Mouse (Mus musculus): Measurements from ENCODE around the gene Zbtb40.

Zbtb40 gene

GRCm38 (mm10) chr4:137048550-137049032 is at the start of gene Zbtb40:
Zbtb40 (minus strand) TSS chr4:137048801.
- CTCF ChIA-PET: no interaction called here

DNA sequence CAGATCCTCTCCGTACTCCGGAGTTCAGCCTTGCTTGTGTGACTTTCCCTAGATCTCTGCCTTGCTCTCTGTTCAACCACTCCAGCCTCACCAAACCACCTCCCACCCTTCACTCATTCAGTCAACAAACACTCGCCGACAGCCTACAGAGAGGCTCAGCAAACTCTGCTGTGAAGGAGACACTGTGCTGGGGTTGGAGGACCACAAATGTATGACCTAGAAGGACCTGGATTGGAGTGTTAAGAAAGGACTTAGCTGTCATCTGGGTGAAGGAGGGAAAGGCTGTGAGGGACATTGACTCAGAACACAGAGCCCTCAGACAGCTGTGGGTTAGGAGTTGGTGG is 49.4 kb upstream of the Zbtb40 start:
- CTCF ChIA-PET: no interaction called here

DNA sequence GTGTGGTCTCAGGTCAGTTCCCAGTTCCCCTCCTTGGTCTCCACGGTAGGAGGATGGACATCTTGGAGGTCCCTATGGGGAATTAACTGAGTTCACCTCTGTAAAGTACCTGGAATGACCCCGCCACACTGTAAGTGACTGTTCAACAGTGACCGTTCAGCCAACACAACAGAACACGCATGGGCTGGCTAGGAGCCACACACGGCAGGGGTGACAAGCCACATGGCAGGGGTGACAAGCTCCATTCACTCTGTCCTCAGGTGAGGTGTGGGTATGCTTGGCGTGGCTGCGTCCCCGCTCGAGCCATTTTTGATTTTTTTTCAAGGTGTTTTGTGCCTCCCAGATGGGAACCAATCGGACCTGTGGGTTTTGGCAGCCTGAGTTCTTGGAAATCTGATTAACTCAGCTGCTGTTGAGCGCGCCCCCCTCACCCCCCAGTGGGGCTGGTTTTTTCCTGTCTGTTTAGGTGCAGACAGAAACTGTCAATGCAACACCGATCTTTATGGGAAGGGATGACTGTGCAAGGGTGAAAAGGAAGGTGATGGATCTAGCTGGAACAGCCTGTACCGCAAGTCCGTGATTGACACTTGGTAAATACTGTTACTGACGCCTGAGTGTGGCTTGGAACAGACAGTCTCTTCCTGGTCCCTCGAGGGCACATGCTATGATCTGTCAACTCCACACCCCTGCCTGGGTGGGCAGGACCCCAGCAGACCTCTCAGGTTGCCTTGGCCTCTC is 48.8 kb upstream of the Zbtb40 start:
- CTCF ChIA-PET: no interaction called here

- CTCF ChIA-PET: no interaction called here
These were observed 47.8 kb upstream of the Zbtb40 start for GRCm38 (mm10) chr4:137096353-137096752.

- CTCF ChIA-PET: no interaction called here
These were observed 36.6 kb upstream of the Zbtb40 start for GRCm38 (mm10) chr4:137085083-137085810.

GRCm38 (mm10) chr4:137082866-137083265 is 34.3 kb upstream of the Zbtb40 start:
- CTCF ChIA-PET: no interaction called here

DNA sequence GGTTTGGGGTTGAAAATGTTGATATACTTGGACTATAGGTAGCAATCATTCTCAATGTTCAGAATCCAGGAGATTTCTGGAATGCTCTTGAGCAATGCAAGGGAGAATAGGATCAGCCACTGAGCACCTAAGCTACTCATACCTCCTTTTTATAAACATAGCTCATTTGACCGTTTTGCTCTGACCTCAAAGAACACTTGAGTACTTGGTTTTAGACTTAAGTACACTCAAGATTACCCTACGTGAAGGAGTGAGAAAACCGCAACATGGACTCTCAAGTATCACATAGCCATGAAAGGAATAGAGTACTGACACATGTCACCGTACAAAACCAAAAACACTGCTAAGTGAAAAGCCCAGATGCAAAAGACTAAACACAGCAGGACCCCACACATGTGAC is 32.8 kb upstream of the Zbtb40 start:
- CTCF ChIA-PET: no interaction called here

GRCm38 (mm10) chr4:137077216-137077615 is 28.6 kb upstream of the Zbtb40 start:
- CTCF ChIA-PET: interaction anchor here (0.6 kb wide), 1 partner anchor 1777 kb away, joined by 3 read pairs; no protein-coding TSS in a partner anchor

DNA sequence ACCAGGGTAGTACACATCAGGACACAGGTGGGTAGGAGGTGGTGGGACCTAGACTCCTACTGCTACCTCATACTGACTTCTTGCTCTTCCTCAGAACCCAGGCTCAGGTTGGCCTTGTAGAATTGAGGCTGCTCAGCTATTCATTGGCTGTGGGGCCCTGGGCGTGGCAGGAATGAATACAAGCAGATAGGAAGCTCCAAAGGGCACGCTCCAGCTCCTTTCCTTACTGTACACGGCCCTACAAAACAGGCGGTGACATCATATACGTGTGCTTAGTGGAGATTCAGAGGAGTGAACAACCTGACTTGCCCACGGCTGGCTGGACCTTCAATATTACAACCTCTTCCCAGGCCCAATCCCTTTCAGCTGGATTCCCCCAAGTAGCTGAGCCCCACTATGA is 22.6 kb upstream of the Zbtb40 start:
- CTCF ChIA-PET: no interaction called here

- CTCF ChIA-PET: interaction anchor here (0.6 kb wide), 1 partner anchor 1946 kb away, joined by 3 read pairs; no protein-coding TSS in a partner anchor
These were observed 19.9 kb upstream of the Zbtb40 start for GRCm38 (mm10) chr4:137068491-137068890.

DNA sequence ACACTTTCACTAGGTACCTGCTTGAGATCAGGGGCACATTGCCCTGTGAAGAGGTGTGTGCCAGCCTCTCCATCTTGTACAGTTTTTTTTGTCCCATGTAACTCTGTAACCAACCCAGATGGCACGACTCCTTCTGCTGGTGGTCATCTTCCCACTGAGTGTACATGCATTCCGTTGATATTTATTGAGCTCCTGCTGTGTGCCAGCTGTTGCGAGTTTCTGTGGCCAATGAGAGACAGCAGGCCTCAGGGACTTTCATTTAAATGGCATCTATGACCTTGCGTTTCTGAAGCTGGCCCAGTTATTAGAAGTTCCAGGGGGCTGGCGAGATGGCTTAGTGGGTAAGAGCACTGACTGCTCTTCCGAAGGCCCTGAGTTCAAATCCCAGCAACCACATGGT is 17.2 kb upstream of the Zbtb40 start:
- CTCF ChIA-PET: no interaction called here

DNA sequence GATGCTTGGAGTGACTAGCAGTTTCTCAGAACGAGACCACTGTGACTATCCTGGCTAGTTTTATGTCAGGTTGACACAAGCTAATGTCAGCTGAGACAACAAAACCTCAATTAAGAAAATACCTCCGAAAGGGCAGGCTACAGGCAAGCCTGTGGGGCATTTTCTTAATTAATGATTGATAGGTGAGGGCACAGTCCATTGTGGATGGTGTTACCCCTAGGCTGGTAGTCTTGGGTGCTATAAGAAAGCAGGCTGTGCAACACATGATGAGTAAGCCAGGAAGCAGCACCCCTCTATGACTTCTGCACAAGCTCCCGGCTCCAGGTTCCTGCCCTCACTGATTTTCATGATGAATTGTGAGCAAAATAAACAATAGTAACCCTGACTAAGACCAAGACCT is 6.3 kb upstream of the Zbtb40 start:
- CTCF ChIA-PET: no interaction called here

- CTCF ChIA-PET: no interaction called here
These were observed 5.2 kb upstream of the Zbtb40 start for GRCm38 (mm10) chr4:137053810-137054209.

GRCm38 (mm10) chr4:137047840-137048549 is 606 bp downstream of the Zbtb40 start:
- CTCF ChIA-PET: no interaction called here

DNA sequence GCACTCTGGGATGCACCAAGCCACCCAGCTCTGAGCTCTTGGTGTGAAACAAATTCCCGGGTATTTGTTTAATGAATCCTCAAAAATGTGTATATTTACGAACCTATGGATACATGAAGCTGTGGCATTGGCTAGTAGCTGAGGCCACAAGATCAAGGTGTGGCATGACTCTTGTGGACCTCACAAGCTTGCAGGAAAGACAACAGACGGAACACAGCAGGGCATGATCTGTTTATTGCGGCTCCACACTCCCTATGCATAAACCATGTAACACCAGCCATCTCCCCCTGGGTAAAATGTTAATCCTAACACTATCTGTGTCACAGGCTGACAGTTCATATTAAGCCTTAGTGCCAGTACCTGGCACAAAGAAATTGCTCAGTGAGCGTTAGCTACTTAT is 2.5 kb downstream of the Zbtb40 start:
- CTCF ChIA-PET: no interaction called here

DNA sequence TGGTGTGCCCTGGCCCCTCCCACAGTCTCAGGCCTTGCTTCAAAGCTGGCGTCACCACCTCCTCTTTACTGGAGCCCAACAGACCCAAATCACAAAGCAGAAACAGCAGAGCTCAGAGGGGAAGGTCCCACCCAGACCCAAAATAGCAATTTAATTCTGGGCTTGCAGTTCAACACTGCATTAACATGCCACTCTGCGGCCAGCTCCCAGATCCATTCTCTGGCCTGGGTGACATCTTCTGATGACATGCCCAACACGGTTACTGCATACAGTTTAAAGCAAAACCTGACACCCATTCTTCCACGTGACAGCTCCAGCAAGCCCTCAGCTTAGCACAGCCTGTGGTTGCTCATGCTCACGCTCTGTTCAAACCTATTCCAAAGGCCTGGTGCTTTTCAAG is 4.1 kb downstream of the Zbtb40 start:
- CTCF ChIA-PET: interaction anchor here (0.5 kb wide), 1 partner anchor 136 kb away, joined by 3 read pairs; no protein-coding TSS in a partner anchor

- CTCF ChIA-PET: no interaction called here
These were observed 4.8 kb downstream of the Zbtb40 start for GRCm38 (mm10) chr4:137043799-137044198.

DNA sequence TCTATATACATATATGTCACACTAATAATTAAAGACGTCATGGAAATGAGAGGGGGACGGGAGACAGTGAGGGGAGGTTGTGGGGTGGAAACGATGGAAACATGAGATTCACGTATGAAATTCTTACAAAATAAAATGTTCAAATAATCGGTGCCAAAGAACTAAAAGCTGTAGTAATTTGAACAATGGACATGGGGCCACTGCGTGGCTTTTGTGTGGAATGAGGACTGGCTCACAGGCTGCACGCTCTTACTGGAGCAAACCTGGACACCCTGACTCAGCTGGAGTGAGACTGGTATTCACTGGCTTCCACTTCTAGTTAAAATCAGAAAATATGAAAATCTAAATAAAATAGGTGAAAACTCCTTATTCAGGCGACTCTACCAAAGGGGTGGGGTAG is 6.6 kb downstream of the Zbtb40 start:
- CTCF ChIA-PET: interaction anchor here (0.6 kb wide), 1 partner anchor 527 kb away, joined by 8 read pairs; no protein-coding TSS in a partner anchor

GRCm38 (mm10) chr4:137041161-137041621 is 7.4 kb downstream of the Zbtb40 start:
- CTCF ChIA-PET: interaction anchor here (0.7 kb wide), 2 partner anchors 27 to 88 kb away, joined by 3 to 10 read pairs; no protein-coding TSS in a partner anchor

DNA sequence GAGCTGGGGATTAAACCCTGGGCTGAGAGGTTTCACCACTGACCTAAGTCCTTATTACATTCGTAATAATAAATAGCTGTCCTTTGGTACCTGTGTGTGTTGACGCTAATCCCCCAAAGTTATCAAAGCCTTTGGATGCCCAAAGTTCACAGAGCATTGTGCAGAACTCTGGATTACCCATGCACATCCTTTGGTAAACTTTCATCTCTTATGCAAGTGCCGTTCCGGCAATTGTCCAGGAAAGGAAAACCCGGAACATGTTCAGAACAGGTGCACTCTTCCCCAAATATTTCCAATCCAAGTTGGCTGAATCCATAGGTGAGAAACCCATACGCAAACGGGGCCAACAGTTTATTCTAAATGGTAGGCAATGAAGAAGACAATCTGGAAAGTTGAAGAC is 9.2 kb downstream of the Zbtb40 start:
- CTCF ChIA-PET: no interaction called here

DNA sequence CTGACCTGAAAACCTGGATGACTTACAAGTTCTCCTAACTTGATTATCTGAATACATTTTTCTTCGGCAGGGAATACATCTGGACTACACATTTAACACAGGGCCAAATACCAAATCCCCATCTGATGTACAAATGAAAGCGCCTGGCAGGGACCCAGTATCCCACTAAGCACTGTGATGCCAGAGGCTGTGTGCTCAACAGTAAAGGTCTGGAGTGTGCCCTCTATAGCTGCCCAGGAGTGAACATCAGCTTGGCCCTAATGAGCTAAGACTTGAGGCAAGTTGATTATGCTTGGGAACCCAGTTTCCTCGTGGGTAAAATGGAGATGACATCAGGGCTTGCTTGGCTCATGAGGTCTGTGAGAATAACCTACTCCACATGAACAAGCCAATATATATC is 10.1 kb downstream of the Zbtb40 start:
- CTCF ChIA-PET: no interaction called here

GRCm38 (mm10) chr4:137038096-137038495 is 10.5 kb downstream of the Zbtb40 start:
- CTCF ChIA-PET: no interaction called here
